Mouse (Mus musculus): ENCODE measurements around the gene Rflnb.

DNA sequence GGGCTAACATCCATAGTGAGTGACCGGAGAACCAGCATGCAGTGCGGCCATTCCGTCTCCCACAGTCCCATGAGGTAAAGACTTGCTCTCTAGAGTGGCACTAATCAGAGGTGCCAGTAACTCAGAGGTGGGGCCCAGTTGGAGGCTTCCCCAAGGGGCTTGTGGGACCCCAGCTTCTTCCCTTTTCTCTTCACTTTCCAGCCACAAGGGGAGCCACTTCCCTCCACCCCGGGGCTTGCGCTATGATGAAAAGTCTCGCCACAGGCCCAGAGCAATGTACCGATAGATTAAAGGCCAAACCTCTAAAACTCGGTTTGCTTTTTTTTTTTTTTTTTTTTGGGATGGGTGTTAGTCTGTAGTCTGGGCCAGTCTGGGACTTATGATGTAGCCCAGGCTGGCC lies 35.7 kb downstream of the Rflnb start:
- TF ChIP-seq POLR2A (IDR thresholded peaks at IDR 0.05; ENCODE audit: extremely low read depth, insufficient read depth, low read length) (no peak), CTCF (IDR thresholded peaks at IDR 0.05; ENCODE audit: extremely low read depth, insufficient read depth, low read length) (no peak)
